Mouse (Mus musculus): ENCODE results near the gene Becn1. TPM values are rescaled to one million over a fixed set of nuclear protein-coding genes. Genes with fewer than 3 reads are reported as not detected.

Becn1 gene
- polyA plus RNA-seq, 1 experiment = 103 TPM

- Histone ChIP-seq H3K79me2 (ENCODE audit: control insufficient read depth, insufficient read depth) (peaks cover 10% of the 10 kb centered on the region), H3K36me3 (ENCODE audit: control insufficient read depth, insufficient read depth) (peaks cover 54% of the 10 kb centered on the region), H3K4me3 (ENCODE audit: insufficient read depth, poor library complexity, severe bottlenecking) (no peak within 1 kb of the TSS), H3K27me3 (ENCODE audit: control insufficient read depth, insufficient read depth, insufficient read length) (no peaks in the 10 kb centered on the region), H3K79me3 (ENCODE audit: low read depth) (no peaks in the 10 kb centered on the region), H3ac (ENCODE audit: control insufficient read depth, insufficient read length, low read depth) (no peak within 1 kb of the TSS)
- TF ChIP-seq CEBPB (IDR thresholded peaks at IDR 0.05; ENCODE audit: low read depth) (no peak), CTCF (IDR thresholded peaks at IDR 0.05; ENCODE audit: control insufficient read depth, insufficient read depth, insufficient read length) (no peak), MYOD1 (IDR thresholded peaks at IDR 0.05; ENCODE audit: control insufficient read depth, insufficient read length, low read depth) (no peak), MYOG (IDR thresholded peaks at IDR 0.05; ENCODE audit: control insufficient read depth, extremely low read depth, insufficient read length) (no peak), MAX (IDR thresholded peaks at IDR 0.05) (no peak), USF1 (IDR thresholded peaks at IDR 0.05; ENCODE audit: low read depth) (no peak), FOSL1 (IDR thresholded peaks at IDR 0.05; ENCODE audit: insufficient read depth, low read length, poor library complexity, severe bottlenecking) (no peak)
Measured at GRCm38 (mm10) chr11:101324763-101325162, 22.7 kb upstream of the Becn1 start, which contains the start of gene Aoc2. Gene Aoc2, plus strand, starts transcription at chr11:101325063.

GRCm38 (mm10) chr11:101323609-101324008 is 21.5 kb upstream of the Becn1 start:
- Histone ChIP-seq H3K36me3 (ENCODE audit: control insufficient read depth, insufficient read depth) (peaks cover 65% of the 10 kb centered on the region), H3K79me2 (ENCODE audit: control insufficient read depth, insufficient read depth) (peaks cover 22% of the 10 kb centered on the region), H3K79me3 (ENCODE audit: low read depth) (peaks cover 5% of the 10 kb centered on the region), H3K4me3 (ENCODE audit: insufficient read depth, poor library complexity, severe bottlenecking) (no peak overlapping the region), H3K27me3 (ENCODE audit: control insufficient read depth, insufficient read depth, insufficient read length) (no peaks in the 10 kb centered on the region), H3ac (ENCODE audit: control insufficient read depth, insufficient read length, low read depth) (no peak overlapping the region)
- TF ChIP-seq CTCF (IDR thresholded peaks at IDR 0.05; ENCODE audit: control insufficient read depth, insufficient read depth, insufficient read length) = peak; percentile 77
- no peak for TF ChIP-seq MYOD1 (IDR thresholded peaks at IDR 0.05; ENCODE audit: control insufficient read depth, insufficient read length, low read depth)
- no peak for TF ChIP-seq USF1 (IDR thresholded peaks at IDR 0.05; ENCODE audit: low read depth)

DNA sequence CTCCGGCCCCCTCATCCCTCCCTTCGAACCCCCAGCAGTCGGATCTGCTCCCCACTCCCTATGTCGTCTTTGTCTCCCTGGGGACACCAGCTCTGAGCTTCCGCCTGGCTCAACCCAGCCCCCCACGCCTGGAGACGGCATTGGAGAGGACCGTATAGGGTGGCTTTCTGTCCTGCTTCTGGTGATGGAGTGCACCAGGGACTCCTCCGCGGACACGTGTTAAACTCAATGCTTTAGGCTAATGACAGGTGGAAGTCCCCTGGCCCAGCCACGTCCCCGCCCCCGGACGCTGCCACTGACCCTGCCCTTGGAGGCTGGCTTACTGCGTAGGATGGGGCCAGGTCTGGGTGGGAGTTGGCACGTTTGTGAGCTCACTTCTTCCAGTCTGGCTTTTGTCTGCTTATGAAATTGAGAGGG is 14.4 kb upstream of the Becn1 start:
- Histone ChIP-seq H3K4me3 (ENCODE audit: insufficient read depth, poor library complexity, severe bottlenecking) (peak overlapping the region; percentile 100), H3ac (ENCODE audit: control insufficient read depth, insufficient read length, low read depth) (peak overlapping the region; percentile 78), H3K27me3 (ENCODE audit: control insufficient read depth, insufficient read depth, insufficient read length) (no peaks in the 10 kb centered on the region), H3K79me2 (ENCODE audit: control insufficient read depth, insufficient read depth) (peaks cover 49% of the 10 kb centered on the region), H3K36me3 (ENCODE audit: control insufficient read depth, insufficient read depth) (peaks cover 43% of the 10 kb centered on the region), H3K79me3 (ENCODE audit: low read depth) (peaks cover 31% of the 10 kb centered on the region)
- TF ChIP-seq CTCF (IDR thresholded peaks at IDR 0.05; ENCODE audit: control insufficient read depth, insufficient read depth, insufficient read length) (no peak), MYOD1 (IDR thresholded peaks at IDR 0.05; ENCODE audit: control insufficient read depth, insufficient read length, low read depth) (peak; percentile 9)

GRCm38 (mm10) chr11:101315665-101316500 is 13.8 kb upstream of the Becn1 start, which contains the start of gene Psme3:
Gene Psme3, plus strand, starts transcription at chr11:101316213.
- H3ac ChIP-seq (ENCODE audit: control insufficient read depth, insufficient read length, low read depth) = peak within 1 kb of the TSS; percentile 78
- H3K79me2 ChIP-seq (ENCODE audit: control insufficient read depth, insufficient read depth) = peaks cover 49% of the 10 kb centered on the region
- TF ChIP-seq MYOG (IDR thresholded peaks at IDR 0.05; ENCODE audit: control insufficient read depth, extremely low read depth, insufficient read length) = no peak
- TF ChIP-seq USF1 (IDR thresholded peaks at IDR 0.05; ENCODE audit: low read depth) = peak; percentile 84
- TF ChIP-seq CEBPB (IDR thresholded peaks at IDR 0.05; ENCODE audit: low read depth) = peak; percentile 64
- TF ChIP-seq MAX (IDR thresholded peaks at IDR 0.05) = peak; percentile 99
- H3K36me3 ChIP-seq (ENCODE audit: control insufficient read depth, insufficient read depth) = peaks cover 36% of the 10 kb centered on the region
- H3K27me3 ChIP-seq (ENCODE audit: control insufficient read depth, insufficient read depth, insufficient read length) = no peaks in the 10 kb centered on the region
- peaks cover 31% of the 10 kb centered on the region for H3K79me3 ChIP-seq (ENCODE audit: low read depth)
- peak within 1 kb of the TSS; percentile 100 for H3K4me3 ChIP-seq (ENCODE audit: insufficient read depth, poor library complexity, severe bottlenecking)

DNA sequence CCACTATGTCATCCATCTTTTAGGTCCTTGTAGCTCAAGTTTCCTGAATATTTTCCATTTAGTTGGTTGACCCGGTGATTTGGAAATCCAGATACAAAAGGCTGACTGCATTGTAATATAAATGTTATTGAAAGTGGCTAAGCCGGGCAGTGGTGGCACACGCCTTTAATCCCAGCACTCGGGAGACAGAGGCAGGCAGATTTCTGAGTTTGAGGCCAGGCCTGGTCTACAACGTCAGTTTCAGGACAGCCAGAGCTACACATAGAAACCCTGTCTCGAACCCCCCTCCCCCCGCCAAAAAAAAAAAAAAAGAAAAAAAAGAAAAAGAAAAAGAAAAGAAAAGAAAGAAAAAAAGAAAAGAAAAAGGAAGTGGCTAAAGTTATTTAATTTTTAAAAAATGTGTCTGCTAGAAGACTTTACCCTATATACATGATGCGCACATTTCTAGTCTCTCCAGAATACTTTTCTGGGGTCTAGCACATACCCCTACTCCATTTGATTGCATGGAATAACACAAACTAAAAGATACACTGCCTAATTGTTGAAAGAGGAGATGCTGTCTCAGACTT is 13.1 kb upstream of the Becn1 start:
- Histone ChIP-seq H3K36me3 (ENCODE audit: control insufficient read depth, insufficient read depth) (peaks cover 29% of the 10 kb centered on the region), H3K4me3 (ENCODE audit: insufficient read depth, poor library complexity, severe bottlenecking) (peak overlapping the region; percentile 100), H3K79me2 (ENCODE audit: control insufficient read depth, insufficient read depth) (peaks cover 43% of the 10 kb centered on the region), H3ac (ENCODE audit: control insufficient read depth, insufficient read length, low read depth) (peak overlapping the region; percentile 78), H3K27me3 (ENCODE audit: control insufficient read depth, insufficient read depth, insufficient read length) (no peaks in the 10 kb centered on the region), H3K79me3 (ENCODE audit: low read depth) (peaks cover 31% of the 10 kb centered on the region)
- TF ChIP-seq MYOD1 (IDR thresholded peaks at IDR 0.05; ENCODE audit: control insufficient read depth, insufficient read length, low read depth) = no peak
- TF ChIP-seq FOSL1 (IDR thresholded peaks at IDR 0.05; ENCODE audit: insufficient read depth, low read length, poor library complexity, severe bottlenecking) = no peak
- TF ChIP-seq USF1 (IDR thresholded peaks at IDR 0.05; ENCODE audit: low read depth) = no peak
- TF ChIP-seq CTCF (IDR thresholded peaks at IDR 0.05; ENCODE audit: control insufficient read depth, insufficient read depth, insufficient read length) = no peak
- no peak for TF ChIP-seq MAX (IDR thresholded peaks at IDR 0.05)
- no peak for TF ChIP-seq CEBPB (IDR thresholded peaks at IDR 0.05; ENCODE audit: low read depth)
- no peak for TF ChIP-seq MYOG (IDR thresholded peaks at IDR 0.05; ENCODE audit: control insufficient read depth, extremely low read depth, insufficient read length)

GRCm38 (mm10) chr11:101314567-101314966 is 12.5 kb upstream of the Becn1 start:
- H3K79me3 ChIP-seq (ENCODE audit: low read depth) = peaks cover 31% of the 10 kb centered on the region
- no peak overlapping the region for H3ac ChIP-seq (ENCODE audit: control insufficient read depth, insufficient read length, low read depth)
- H3K4me3 ChIP-seq (ENCODE audit: insufficient read depth, poor library complexity, severe bottlenecking) = no peak overlapping the region
- H3K79me2 ChIP-seq (ENCODE audit: control insufficient read depth, insufficient read depth) = peaks cover 37% of the 10 kb centered on the region
- no peak for TF ChIP-seq FOSL1 (IDR thresholded peaks at IDR 0.05; ENCODE audit: insufficient read depth, low read length, poor library complexity, severe bottlenecking)
- TF ChIP-seq MYOG (IDR thresholded peaks at IDR 0.05; ENCODE audit: control insufficient read depth, extremely low read depth, insufficient read length) = no peak
- no peak for TF ChIP-seq MYOD1 (IDR thresholded peaks at IDR 0.05; ENCODE audit: control insufficient read depth, insufficient read length, low read depth)
- no peak for TF ChIP-seq MAX (IDR thresholded peaks at IDR 0.05)
- no peak for TF ChIP-seq CTCF (IDR thresholded peaks at IDR 0.05; ENCODE audit: control insufficient read depth, insufficient read depth, insufficient read length)
- TF ChIP-seq USF1 (IDR thresholded peaks at IDR 0.05; ENCODE audit: low read depth) = no peak
- TF ChIP-seq CEBPB (IDR thresholded peaks at IDR 0.05; ENCODE audit: low read depth) = no peak
- H3K36me3 ChIP-seq (ENCODE audit: control insufficient read depth, insufficient read depth) = peaks cover 23% of the 10 kb centered on the region
- no peaks in the 10 kb centered on the region for H3K27me3 ChIP-seq (ENCODE audit: control insufficient read depth, insufficient read depth, insufficient read length)
